Mouse (Mus musculus): ENCODE results near the gene Lctl.

- no peak for TF ChIP-seq CTCF (IDR thresholded peaks at IDR 0.05; ENCODE audit: low read depth, low read length)
- no peak for TF ChIP-seq POLR2A (IDR thresholded peaks at IDR 0.05; ENCODE audit: borderline replicate concordance, low read depth, low read length)
Observed at GRCm38 (mm10) chr9:64068571-64068970, 48.4 kb upstream of the Lctl start.
